Mouse (Mus musculus) intestine, embryonic 15.5 days (tissue): Measurements from ENCODE around the gene Fsd1l. TPM values are rescaled to one million over a fixed set of nuclear protein-coding genes. Genes with fewer than 3 reads are reported as not detected.

Experiments
- polyA plus RNA-seq: library from polyadenylated mRNA; unstranded; fragments of >200 nt; fragmentation: Nextera tagmentation; extraction: Ambion mirVana; gene quantifications from 2 replicates; pipeline ENCODE4 v1.2.1, GENCODE M21; 2015

Gene Fsd1l
- polyA plus RNA-seq, 1 experiment from 2014 or later = 15.0 TPM

Other genes with a start within 250 kb of the Fsd1l start
- 51.6 and 56.3 TPM in 2 replicates for gene Slc44a1, start 191.1 kb upstream of the Fsd1l start, polyA plus RNA-seq
- gene Fktn, start 82.5 kb downstream of the Fsd1l start, polyA plus RNA-seq = 14.8 and 15.9 TPM in 2 replicates
- 0.05 TPM in 1 of 2 replicates, not detected in the other for gene Tal2, start 148.2 kb downstream of the Fsd1l start, polyA plus RNA-seq
- gene Tmem38b, start 194.6 kb downstream of the Fsd1l start, polyA plus RNA-seq = 7.6 and 7.9 TPM in 2 replicates